Mouse (Mus musculus) brain, embryonic 14.5 days (tissue): ENCODE data around the gene Numa1.

ENCODE experiments used
- CTCF ChIP-seq: fragments of 200-500 bp; IDR thresholded peaks from 2 replicates; pipeline ENCODE4 v1.5.1; 2012; ENCODE audit warnings: inconsistent platforms, mild to moderate bottlenecking, moderate library complexity, borderline replicate concordance; ENCODE audit not compliant: insufficient read depth, insufficient read length; ENCODE audit errors: extremely low read depth
- POLR2A ChIP-seq: fragments of 200-500 bp; IDR thresholded peaks from 2 replicates; pipeline ENCODE4 v1.6.1; 2012; ENCODE audit warnings: mild to moderate bottlenecking, inconsistent platforms, borderline replicate concordance; ENCODE audit not compliant: poor library complexity, insufficient read depth, insufficient read length, severe bottlenecking; ENCODE audit errors: extremely low read depth

DNA sequence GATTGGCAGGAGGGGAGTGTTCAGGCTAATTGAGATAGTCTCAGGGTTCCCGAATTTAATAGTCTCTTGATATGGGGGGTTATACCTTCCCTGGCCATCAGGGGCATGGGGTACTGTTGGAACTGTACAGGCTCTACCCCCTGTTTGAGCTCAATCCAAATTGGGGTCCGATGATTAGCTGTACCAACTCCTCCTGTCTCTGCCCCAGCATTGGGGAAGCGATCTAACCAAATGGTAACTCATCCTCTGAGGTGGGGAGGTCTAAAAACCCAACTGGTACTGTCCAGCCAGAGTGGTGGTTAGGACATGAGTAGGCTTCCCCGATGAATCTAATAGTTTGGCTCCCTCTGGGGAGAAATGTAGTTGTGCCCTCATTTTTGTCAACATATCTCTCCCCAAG, 3.1 kb downstream of the Numa1 start:
- TF ChIP-seq CTCF (no peak), POLR2A (no peak)
